8 mouse cellular contexts compared by ENCODE assay signal in the genomic region with DNA sequence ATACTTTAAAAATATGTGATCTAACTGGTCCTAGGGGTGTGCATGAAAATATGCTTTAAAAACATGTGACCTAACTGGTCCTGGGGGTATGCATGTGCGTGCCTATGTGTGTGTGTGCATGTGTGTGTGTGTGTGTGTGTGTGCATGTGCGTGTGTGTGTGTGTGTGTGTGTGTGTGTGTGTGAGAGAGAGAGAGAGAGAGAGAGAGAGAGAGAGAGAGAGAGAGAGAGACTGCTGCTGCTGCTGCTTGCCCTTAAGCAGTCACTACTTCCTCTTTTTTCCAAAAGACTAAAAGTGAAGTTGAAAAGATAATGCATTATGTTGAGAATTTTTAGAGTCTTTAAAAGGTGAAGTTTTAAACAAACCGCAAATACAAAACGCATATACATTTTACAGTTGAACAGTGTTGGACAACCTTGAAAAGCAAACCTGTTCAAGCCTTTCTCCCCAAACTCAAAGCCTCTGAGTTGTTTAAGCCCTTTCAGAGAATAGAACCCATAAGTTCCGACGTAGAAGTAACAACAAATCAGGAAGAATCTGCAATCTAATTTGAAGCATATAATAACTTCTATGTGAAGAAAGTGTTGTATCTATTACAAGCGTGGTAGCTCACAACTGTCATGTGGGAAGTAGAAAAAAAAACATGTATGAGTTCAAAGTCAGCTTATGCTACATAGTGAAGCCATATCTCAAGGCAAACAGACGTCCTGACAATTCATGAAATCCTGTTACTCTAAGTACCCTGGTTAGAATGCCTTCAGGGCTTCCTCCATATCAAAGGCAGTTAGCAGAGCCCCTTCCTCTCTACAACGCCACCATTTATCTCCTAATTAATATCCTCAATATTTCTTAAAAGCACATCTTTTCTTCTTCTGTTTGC. TPM values are rescaled to one million over a fixed set of nuclear protein-coding genes. Genes with fewer than 3 reads are reported as not detected.
DNase-seq lines count a peak whose midpoint lies in the region; ATAC-seq and TF ChIP-seq lines count a peak whose summit lies in the region.

No protein-coding gene starts in this region.

- no peaks in the 10 kb centered on the region for H3K4me1 ChIP-seq in heart, embryonic 12.5 days (replicated peaks)
- H3K4me1 ChIP-seq in forebrain, postnatal 0 days (ENCODE audit: insufficient read depth) = no peaks in the 10 kb centered on the region

- intact Hi-C loops in left cerebral cortex, postnatal 25 days (cut with DNase I) = loop anchor here (5.0 kb wide), 1 partner anchor 99 kb away; no protein-coding TSS in a partner anchor

- peak overlapping the region; percentile 73 for H3K4me2 ChIP-seq in heart, embryonic 12.5 days
- peak overlapping the region; percentile 47 for H3K4me2 ChIP-seq in forebrain, postnatal 0 days (ENCODE audit: low read depth)

- H3K36me3 ChIP-seq in heart, embryonic 12.5 days = no peaks in the 10 kb centered on the region
- no peaks in the 10 kb centered on the region for H3K36me3 ChIP-seq in forebrain, postnatal 0 days (ENCODE audit: insufficient read depth)
- H3K36me3 ChIP-seq in macrophage (ENCODE audit: inconsistent target) = no peaks in the 10 kb centered on the region

- peak overlapping the region; percentile 52 for H3K4me3 ChIP-seq in heart, embryonic 12.5 days
- H3K4me3 ChIP-seq in forebrain, postnatal 0 days (ENCODE audit: low read depth, low read length) = no peak overlapping the region
- H3K4me3 ChIP-seq in macrophage (ENCODE audit: inconsistent target) = peak overlapping the region; percentile 86

- H3K9me3 ChIP-seq in heart, embryonic 12.5 days (replicated peaks) = no peaks in the 10 kb centered on the region
- no peaks in the 10 kb centered on the region for H3K9me3 ChIP-seq in forebrain, postnatal 0 days (ENCODE audit: low read length)

- ATAC-seq in heart, embryonic 12.5 days (ENCODE audit: insufficient number of reproducible peaks, low FRiP score) = no peak
- ATAC-seq in forebrain, postnatal 0 days = no peak

- no peak for TF ChIP-seq CTCF in forebrain, postnatal 0 days (IDR thresholded peaks at IDR 0.05; ENCODE audit: low read depth)

- peaks cover 40% of the 10 kb centered on the region for H3K79me2 ChIP-seq in macrophage (ENCODE audit: inconsistent target)

- no peaks in the 10 kb centered on the region for H3K27me3 ChIP-seq in heart, embryonic 12.5 days (replicated peaks)
- H3K27me3 ChIP-seq in forebrain, postnatal 0 days (ENCODE audit: insufficient read depth, low read length) = no peaks in the 10 kb centered on the region

- H3K27ac ChIP-seq in heart, embryonic 12.5 days (ENCODE audit: poor library complexity, severe bottlenecking) = no peak overlapping the region
- H3K27ac ChIP-seq in forebrain, postnatal 0 days (ENCODE audit: low read depth, low read length) = no peak overlapping the region
- H3K27ac ChIP-seq in macrophage = peak overlapping the region; percentile 92

- 62% methylated on average over 9 of the region's 9 CpGs for WGBS in heart, embryonic 12.5 days
- WGBS in forebrain, postnatal 0 days = 76% methylated on average over 9 of the region's 9 CpGs
- 15% methylated on average over 8 of the region's 9 CpGs for WGBS in macrophage (ENCODE audit: missing documents)

- no peak overlapping the region for H3K9ac ChIP-seq in heart, embryonic 12.5 days
- H3K9ac ChIP-seq in forebrain, postnatal 0 days = no peak overlapping the region

- DNase-seq in heart, adult 18-20 months = no peak
- peak; percentile 7 to 16 for DNase-seq in B cell, adult 2 months
- no peak for DNase-seq in forebrain, postnatal 0 days
- no peak for DNase-seq in cerebellum, postnatal 36 days
- no peak for DNase-seq in adrenal gland, postnatal 14 days
- DNase-seq in left cerebral cortex, postnatal 25 days (ENCODE audit: low spot score in 2 of 2) = no peak

RNA-seq across cellular contexts. Expression of a gene that starts 0.6 kb away (rescaled TPM):
- 6.9 and 7.2 TPM in 2 replicates for polyA plus RNA-seq in heart, embryonic 12.5 days (2016; fragmentation: Nextera tagmentation; extraction: Ambion mirVana)
- 1 to 10 TPM; 2.3 to 2.4 TPM for total RNA-seq in heart, adult 18-20 months (2021)
- total RNA-seq in forebrain, postnatal 0 days (2014; rRNA removed) = 1.0 TPM in 2 replicates
- polyA plus RNA-seq in forebrain, postnatal 0 days (2015; fragmentation: Nextera tagmentation; extraction: Ambion mirVana) = 0.98 and 1.1 TPM in 2 replicates
- 100 to 1,000 TPM in 1 of 26 experiments, 10 to 100 TPM in 25; 14.3 to 102 (median 37.1) TPM for total RNA-seq in macrophage (2018; cell fraction: chromatin; rRNA removed)
- total RNA-seq in macrophage (2018; cell fraction: cytosol; rRNA removed) = 10 to 100 TPM in 13 of 26 experiments, 1 to 10 TPM in 13; 5.8 to 29.1 (median 13.8) TPM
- total RNA-seq in macrophage (2018; cell fraction: nucleus; rRNA removed) = 10 to 100 TPM in 24 of 26 experiments, 1 to 10 TPM in 2; 8.6 to 43.6 (median 27.8) TPM
- polyA plus RNA-seq in macrophage (2018) = 7.9 to 21.6 TPM (median 8.8 TPM) in 3 replicates
- total RNA-seq in adrenal gland, postnatal 14 days (2021) = 5.3 and 7.4 TPM in 2 replicates
- 1 to 10 TPM; 2.5 to 3.5 TPM for total RNA-seq in left cerebral cortex, postnatal 25 days (2021)

Comparison
In these comparisons a context has a peak if more than half of its experiments do, and no peak if none do; other contexts are left out.
1. DNase-seq: peak in B cell, adult 2 months (2 of 2); none in heart, adult 18-20 months (0 of 2), forebrain, postnatal 0 days (single experiment), cerebellum, postnatal 36 days (0 of 2), adrenal gland, postnatal 14 days (single experiment) and left cerebral cortex, postnatal 25 days (0 of 2).